Mouse (Mus musculus) c-Kit-positive CD71-negative TER-119-negative erythroid progenitor cells, embryonic 14.5 days (primary cell): ENCODE data around the gene Rab11fip2.

ENCODE experiments used
- DNase-seq: peaks from one replicate; pipeline ENCODE4 v3.0.0-alpha.2; 2013; ENCODE audit warnings: low read depth

Gene Rab11fip2

DNA sequence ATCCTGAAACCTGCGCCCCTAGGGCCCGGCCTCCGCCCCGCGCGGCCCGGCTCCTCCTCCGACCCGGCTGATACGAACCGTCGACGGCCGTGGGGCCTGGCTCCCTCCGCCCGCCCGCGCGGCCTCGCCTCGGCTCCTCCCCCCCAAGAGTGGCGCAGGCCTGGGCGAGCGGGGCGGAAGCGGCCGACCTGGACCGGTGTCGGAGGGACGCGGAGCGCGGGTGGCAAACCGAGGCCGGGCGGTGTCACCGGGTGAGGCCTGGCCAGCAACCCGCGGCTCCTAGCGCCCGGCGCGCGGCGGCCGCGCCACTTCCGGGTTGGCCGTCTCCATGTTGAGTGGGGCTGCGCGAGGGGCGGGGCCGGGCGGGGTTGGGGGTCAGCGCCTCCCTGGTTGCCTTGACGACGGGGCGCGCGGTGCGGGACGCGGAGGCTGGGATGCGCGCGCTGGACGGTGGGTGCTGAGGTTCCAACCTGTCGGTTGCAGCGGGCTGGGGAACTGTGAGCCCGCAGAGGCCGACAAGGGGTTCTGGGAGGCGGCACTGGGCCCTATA lies at the start of gene Rab11fip2:
TSS of gene Rab11fip2 (minus strand) at position 333 of the 550 bp plus-strand sequence.
- peak; percentile 63 for DNase-seq

DNA sequence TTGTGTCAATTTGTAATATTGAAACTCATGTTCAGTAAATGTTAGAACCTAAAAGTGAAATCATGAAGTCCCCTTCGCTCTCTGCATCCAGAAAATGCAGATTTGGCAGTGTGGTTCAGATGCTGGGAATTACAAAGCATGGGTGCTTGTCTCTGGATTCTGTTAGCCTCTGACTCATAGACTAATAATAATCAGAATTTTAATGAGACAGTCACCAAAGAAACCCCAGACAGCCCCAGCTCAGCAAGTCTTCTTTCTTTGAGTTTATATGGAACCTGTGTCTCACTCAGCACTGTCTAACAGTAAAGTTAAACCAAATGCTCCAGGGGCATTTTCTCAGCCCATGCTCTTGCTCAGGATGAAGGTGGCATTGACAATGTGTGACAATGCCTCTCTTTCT lies 38.1 kb upstream of the Rab11fip2 start:
- DNase-seq: no peak

DNA sequence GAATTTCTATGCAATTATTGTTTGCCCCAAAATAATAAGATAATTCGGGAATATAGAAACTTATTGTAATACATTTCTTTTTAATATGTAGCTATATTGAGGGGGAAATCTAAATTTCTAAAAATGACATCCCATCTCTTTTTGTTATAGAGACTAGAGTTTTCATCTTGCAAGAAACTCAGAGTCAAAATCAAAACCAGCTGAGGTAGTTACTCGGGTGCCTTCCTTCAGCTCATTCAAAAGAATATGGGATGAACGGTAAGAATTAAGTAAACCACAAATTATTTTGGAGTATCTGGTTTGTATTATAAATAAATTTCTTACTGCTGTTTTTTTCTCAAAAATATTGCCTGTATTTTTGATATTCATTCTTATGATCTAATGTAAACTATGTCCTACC lies 11.5 kb upstream of the Rab11fip2 start:
- no peak for DNase-seq

DNA sequence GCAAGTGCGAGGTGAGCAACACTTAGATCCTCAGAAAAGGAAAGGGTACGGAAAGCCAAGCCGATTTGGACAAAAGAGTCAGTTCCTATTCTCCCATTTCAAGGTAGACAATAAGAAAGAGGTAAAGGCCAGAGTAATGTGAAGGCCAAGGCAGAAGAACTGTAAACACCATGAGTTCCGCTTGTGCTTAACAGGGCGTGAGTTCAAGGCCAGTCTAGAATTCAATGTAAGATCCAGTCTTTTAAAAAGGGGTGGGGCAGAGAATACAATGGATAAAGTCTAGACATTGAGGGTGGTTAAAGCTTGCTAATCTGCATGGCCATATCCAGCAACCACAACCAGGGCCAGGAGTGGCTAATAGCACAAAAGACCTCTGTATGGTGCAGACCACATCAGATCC lies 6.3 kb upstream of the Rab11fip2 start:
- DNase-seq: no peak

DNA sequence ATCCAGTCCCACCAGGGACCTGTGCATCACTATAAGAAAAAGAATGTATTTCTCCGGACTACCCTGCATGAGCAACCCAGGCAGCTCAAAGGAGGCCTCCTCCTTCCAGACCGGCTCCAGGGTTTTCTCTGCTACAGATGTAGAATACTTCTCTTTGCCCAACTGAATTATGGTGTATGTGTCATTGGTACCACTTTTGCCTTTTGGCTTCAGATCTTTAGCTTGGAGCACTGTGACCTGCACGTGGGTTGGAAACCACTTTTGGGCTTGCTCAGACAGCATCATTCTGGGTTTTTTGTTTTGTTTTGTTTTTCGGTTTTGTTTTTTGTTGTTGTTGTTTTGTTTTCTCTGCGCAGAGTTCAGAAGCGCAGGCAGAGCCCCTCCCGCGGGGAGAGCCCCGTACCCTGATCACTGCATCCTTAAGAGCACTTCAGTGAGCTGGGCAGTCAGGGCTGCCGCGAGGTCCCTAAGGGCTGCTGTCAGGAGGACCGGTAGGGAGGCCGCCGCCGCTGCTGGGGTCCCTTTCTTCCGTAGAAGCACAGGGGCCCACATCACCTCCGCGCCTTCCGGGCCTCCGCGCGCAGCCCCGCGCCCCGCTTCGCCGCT lies 635 bp downstream of the Rab11fip2 start:
- DNase-seq: peak; percentile 10

DNA sequence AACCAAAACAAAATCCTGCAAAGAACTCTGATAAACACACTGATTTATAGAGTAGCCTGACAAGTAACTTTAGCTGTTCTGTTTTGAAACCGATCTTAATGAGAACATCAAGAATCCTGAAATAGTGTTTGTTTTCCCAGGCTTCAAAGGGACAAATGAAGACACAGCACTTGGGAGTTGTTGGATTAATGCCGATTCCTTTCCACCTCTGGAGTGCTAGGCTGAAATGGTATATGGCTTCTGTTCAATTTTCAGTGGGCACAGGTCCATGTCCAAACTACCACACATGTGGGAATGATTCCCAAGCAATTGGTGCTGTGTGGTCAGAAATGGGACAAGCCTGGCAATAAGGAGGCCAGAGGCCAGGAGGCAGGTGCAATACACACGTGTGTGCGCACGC lies 3.7 kb downstream of the Rab11fip2 start:
- no peak for DNase-seq

DNA sequence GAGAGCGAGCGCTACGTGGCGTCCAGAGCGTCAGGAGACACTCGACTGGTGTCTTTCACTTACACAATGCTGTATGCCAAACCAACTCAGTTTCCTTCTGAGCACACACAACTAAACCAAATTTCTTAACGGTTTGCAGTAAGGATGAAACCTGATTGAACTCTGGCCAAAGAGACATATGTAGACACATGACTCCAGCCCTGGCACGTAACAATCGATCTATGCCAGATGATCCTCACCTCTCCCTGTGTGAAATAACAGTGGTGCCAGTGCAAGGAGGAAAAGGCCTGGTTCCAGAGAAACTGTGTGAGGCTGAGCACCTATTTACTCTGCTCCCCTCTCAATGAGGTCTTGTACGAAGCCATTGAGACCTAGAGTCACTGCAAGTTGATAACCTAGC lies 11.4 kb downstream of the Rab11fip2 start:
- no peak for DNase-seq

DNA sequence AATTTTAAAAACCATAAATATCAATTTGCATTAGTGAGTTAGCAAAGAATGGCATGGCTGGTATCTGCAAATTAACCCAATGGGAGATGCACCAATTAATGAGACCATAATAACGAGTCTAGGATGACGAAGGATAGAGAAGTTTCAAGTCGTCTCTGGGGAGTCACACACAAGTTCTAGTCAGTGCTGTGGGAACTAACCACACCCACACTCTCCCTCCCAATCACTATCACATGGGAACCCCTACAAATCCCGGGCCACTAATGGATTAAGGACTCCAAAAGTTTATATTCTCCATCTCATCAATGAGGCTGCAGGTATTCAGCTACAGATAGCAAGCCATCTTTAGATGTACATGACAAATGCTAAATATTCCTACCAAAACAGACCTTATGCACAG lies 14.8 kb downstream of the Rab11fip2 start:
- no peak for DNase-seq

DNA sequence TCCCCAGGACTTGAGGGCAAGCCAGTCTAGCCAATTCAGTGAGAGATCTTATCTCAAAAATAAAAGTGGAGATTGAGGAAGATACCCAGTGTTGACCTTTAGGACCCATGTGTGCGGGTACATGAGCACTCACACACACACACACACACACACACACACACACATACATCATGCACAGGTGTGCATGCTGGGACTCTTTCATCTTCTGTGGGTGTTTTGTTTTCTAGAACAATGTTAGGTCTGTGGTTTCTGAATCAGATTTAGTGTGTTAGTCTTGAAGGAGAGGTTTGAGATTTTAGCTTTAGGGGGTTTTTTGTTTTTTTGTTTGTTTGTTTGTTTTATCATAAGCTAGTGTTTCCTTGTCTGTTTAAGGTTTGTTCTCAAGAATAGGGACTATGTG lies 17.3 kb downstream of the Rab11fip2 start:
- DNase-seq: no peak

DNA sequence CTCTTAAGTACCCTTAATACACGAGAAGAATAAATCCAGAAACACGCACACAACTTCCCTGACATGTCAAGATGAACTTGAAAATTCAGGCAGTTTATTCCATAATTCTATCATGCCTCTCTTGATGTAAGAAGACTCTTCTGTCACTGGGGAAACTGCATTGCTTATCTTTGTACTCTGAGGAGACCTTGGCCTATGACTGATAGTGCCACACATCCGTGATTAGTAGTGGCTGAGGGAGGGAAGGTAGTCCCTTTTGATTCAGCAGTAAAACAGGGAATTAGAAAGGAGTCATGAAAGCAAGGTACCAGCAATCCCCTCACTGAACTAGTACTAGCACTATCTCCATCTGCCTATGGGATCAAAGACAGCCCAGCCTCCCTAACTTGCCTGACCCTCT lies 22.6 kb downstream of the Rab11fip2 start:
- no peak for DNase-seq

DNA sequence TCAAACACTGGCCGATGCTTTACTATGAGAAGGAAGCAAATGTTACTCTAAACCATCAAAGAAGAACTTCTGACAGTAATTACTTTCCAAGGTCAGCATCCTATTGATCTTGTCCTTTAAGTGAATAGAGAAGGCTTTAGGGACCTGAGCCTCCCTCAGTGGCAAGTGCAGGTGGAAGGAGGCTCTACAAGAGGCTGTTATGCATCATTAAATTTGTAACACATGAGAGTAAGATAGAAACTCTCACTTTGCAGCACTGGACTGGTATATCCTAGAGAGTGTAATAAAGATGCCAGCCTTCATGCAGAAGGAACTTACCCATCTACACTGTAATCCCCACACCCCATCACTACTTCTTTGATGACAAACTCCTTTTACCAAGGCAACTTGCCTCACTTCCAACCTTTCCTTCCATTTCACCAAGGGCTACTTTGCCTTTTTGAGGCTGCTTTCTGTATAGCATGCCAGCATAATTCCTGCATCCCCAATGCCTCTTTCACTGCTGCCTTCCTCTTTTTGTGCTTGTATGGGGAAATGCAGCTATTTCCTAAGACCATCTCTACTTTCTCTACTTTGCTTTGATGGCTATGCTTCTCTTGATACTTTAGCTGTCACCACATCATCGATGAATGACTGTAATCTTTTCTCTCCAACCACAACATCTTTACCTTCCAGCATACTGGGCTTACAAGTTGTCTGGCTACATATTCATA lies 25.4 kb downstream of the Rab11fip2 start:
- no peak for DNase-seq

DNA sequence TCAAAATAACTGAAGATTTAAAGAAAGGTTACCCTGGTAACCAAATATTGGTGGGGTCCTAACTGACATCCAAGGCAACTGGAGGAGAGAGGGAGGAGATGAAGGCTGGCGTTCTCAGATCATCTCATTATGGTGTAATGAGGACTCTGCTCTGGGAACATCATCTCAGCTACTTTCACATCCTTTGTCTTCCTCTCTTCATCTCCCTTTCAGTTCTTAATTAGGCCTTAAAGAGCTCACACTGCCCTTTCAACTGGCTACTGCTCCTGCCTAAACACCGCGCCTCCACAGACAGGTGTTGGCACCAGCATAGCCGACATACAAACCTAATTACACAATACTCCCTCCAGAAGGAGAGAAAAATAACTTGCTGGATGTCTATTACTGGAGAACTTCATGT lies 31.9 kb downstream of the Rab11fip2 start:
- no peak for DNase-seq

DNA sequence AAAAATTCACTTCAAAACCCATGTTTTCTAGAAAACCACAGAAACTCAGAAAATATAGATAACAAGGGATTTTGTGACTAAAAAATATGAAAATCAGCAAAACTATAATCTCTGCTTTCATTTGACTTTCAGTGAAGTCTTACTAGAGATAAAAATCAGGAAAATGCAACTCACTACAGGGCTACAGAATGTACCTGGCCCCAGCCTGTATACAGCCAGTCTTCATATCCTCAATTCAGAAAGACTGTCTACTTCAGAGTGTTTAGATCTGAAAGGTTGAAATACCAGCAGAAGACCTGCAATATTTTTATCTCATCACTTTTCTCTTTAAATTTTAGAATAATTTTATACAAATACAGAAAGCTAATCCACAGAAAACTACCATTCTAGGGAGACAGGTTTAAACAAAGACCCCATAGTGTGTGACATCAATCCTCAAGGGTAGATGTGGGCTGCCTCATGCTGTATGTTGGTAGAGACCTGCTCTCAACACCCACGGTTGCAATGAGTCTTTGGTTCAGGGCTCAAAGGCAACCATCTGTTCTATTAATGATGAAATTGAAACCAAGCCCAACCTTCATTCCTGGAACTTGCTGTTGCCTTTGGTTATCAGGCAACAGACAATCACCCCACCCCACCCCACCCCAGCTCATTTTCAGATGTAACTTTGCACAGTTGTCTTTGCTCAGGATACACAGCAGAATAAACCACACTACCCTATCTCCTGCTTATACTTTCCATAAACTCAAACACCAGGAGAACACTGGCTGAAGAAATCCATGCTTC lies 38.0 kb downstream of the Rab11fip2 start:
- DNase-seq: peak; percentile 4

DNA sequence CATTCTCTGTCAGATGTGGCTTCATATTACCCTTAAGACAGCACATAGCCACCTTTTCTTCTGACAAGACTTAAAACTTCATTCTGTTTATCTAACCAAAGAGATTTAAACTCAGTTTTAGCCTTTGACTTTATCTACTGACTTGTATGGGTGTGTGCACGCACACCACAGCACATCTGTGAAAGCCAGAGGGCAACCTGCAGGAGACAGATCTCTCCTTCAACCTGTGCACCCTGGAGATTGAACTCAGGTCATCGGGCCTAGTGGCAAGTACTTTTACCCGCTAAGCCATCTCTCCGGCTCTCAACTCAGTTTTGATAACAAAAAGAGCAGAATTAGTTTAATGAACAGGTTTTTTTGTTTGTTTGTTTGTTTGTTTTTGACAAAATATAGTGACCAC lies 43.5 kb downstream of the Rab11fip2 start:
- no peak for DNase-seq

DNA sequence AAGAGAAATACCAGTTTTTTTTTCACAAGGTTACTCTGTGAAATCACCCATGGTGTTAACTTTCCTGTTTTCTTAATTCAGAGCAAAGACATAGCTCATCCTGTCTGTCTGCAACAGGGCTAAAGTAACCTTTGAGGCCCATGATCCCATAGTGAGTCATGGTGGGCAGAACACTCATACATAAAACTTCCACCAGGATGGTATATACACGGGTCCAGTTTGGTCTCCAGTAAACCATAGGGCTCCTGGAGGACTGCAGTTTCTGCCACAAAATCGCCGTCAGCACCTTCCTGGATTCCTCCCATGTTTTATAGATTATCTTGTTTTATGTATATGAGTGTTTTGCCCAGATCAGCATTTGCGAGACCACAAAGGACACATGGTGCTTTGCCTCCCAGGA lies 45.2 kb downstream of the Rab11fip2 start:
- DNase-seq: no peak

DNA sequence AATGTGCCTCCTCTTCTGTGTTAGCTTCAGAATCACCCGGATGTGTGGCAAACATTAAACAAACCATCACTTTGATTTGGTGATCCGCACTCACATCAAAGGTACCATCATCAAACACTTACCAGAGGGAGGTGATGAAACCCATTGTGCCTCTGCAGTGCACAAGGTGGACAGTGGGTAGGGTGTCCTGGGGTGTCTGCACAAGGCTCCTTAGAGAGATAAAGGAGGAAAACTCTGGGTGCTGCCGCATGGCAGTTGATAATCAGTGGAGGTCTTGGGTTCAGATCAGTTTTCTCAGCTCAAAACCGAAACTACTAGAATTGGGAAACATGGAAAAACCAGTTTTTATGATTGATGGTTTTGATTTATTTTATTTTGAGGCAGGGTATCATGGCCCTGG lies 54.1 kb downstream of the Rab11fip2 start:
- no peak for DNase-seq

DNA sequence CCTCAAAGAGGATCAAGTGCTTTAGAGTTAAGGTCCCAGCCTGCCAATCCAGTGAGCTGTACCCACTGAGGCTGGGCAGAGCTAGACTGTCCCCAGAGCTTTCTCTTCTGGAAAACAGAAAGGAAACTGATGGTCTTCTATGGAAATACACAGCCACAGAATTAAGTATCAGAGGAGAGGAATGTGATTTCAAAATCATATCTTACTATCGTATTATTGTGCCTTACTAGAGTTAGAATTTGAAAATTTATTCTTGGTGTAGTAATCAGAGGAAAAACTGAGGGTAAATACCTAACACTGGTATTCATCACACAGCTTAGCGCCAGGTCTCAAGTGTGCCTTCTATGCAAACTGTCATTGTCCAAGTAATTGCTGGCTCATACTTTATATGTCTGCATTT lies 54.6 kb downstream of the Rab11fip2 start:
- DNase-seq: no peak

DNA sequence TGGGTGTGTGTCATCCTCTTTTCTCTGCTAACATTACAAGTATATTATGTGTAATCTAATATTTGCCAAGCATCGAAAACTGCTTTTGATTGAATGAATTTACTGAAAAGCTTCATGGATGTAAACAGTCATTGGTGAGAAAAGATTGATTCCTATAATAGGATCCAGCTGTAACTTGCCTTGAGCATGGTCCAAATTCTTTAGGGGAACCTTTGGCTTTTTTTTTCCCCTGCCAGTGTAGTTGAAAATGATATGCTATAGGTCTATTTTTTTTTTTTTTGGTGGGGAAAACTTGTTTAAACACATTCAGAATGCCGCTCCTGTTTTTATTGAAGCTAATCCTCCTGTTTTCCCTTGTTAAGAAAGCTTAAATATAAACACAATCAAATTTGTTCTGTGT lies 55.6 kb downstream of the Rab11fip2 start:
- DNase-seq: no peak

DNA sequence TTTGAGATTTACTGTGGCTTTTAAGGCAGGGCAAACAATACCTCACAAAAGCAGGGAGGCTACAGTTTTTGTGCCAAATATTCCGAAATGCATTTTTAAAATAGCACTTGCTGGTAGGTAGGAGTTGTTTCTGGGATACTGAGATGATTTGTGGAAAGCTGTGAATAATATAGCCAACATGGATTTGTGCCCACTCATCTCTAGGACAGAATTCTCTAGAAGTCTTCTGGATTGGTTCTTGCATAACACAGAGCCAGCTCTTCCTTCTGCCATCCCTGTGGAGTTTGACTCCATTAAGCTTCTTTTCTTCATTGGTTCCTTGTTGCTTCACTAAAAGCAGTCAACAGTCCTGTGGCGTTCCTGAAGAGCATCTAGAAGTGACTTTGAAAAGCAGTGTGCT lies 58.2 kb downstream of the Rab11fip2 start:
- no peak for DNase-seq

DNA sequence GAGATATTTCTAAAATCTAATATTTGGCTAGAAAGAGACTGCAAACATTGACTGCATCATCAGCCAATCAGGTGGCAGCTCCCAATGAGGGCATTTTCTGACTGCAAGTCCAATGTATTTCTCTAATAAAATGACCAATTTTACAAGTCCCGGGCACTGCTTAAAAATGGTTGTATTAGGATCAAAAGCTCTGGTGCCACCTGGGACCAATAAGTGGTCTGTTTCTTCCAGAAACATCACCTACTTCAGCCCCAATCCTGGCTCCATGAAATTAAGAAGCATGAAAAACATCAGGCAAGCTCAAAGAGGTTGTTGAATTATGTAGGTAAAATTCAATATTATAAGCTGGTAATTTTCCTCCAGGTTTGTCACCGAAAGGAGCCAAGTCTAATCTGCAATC lies 66.2 kb downstream of the Rab11fip2 start:
- no peak for DNase-seq

DNA sequence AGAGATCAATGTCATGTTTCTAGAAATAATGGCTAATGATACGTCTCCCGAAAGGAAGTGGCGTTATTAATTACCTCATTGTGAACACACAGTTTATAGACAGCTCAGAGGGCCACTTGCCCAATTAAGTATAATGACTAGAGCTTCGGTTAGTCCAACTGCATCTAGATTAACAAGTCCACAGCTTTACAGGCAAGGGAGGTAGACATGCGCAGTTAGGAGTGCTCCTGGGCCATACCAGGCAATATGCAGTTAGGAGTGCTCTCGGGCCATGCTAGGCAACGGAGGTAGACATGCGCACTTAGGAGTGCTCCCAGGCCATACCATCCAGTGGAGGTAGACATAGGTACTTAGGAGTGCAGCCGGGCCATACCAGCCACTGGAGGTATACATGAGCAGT lies 76.8 kb downstream of the Rab11fip2 start:
- no peak for DNase-seq

DNA sequence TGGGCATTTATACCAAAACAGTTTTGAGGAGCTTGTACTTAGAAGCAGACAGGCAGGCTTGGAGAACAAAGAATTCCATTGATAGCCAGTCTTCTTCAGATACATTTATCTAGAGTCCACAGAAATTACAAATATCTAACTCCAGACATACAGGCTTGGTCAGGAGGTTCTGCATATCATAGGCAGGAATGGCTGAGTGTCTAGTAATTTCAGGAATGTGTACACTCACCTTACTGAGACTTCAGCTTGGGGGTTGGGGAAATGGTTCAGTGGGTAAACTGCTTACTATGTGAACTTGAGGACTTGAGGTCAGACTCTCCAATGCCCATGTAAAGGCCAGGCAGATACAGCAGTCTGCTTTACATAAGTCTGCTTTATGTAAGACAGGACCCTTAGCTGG lies 81.0 kb downstream of the Rab11fip2 start:
- DNase-seq: no peak

DNA sequence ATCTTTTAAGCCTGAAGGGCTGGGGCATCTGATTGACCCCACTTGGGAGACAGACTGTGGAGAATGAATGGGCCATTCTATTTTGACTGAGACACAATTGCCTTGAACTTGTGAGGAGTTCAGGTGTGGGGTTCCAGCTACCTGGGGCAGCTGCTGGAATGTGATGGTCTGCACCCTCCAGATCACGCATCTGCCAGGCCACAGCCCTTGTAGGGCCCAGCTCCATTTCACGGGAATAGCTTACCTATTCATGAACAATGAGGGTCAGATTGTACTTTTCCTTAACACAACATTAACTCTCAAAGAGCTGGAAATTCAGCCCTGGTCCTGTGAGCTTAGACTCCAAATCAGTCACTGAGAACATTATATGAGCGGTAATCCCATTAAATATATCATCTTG lies 82.7 kb downstream of the Rab11fip2 start:
- DNase-seq: no peak
